Mouse (Mus musculus) embryo, embryonic 11 days (tissue): ENCODE measurements around the gene Hist2h3c1.
A peak's percentile ranks its signal among the peaks of the same experiment; 100 is the strongest.
"Not testable (repeated sequence)": the region's sequence is repeated elsewhere in the genome, so short reads cannot be mapped to it uniquely, and the experiment has no call there.

Experiments used
- DNase-seq: peaks from one replicate; pipeline ENCODE4 v3.0.0-alpha.2; 2015

Hist2h3c1 gene

GRCm38 (mm10) chr3:96260220-96260619 lies 13.7 kb downstream of the Hist2h3c1 start:
- DNase-seq, result no peak

- DNase-seq, result no peak
Observed at GRCm38 (mm10) chr3:96261623-96262022, 15.1 kb downstream of the Hist2h3c1 start.

GRCm38 (mm10) chr3:96262216-96262875 lies 15.9 kb downstream of the Hist2h3c1 start:
- peak; percentile 90 for DNase-seq

DNA sequence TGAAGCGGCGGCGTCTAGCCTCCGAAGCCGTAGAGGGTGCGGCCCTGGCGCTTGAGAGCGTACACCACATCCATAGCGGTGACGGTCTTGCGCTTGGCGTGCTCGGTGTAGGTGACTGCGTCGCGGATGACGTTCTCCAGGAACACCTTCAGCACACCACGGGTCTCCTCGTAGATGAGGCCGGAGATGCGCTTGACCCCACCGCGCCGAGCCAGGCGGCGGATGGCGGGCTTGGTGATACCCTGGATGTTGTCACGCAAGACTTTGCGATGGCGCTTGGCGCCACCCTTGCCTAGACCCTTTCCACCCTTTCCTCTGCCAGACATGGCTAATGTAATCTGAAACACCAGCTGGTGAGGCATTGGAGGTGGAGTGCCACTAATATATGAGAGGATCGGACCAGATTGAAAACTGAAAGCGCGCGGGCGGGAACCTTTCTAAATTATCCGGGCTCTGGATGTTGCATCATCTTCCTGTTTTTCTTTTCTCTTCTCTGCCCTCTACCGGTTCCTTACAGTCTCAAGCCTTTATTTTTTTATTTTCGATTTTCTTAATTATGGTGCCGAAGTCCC lies 16.6 kb downstream of the Hist2h3c1 start, which contains the start of gene Hist2h4:
Gene Hist2h4, minus strand, starts transcription at position 333 of the 572 bp plus-strand sequence.
- DNase-seq, result peak; percentile 95

DNA sequence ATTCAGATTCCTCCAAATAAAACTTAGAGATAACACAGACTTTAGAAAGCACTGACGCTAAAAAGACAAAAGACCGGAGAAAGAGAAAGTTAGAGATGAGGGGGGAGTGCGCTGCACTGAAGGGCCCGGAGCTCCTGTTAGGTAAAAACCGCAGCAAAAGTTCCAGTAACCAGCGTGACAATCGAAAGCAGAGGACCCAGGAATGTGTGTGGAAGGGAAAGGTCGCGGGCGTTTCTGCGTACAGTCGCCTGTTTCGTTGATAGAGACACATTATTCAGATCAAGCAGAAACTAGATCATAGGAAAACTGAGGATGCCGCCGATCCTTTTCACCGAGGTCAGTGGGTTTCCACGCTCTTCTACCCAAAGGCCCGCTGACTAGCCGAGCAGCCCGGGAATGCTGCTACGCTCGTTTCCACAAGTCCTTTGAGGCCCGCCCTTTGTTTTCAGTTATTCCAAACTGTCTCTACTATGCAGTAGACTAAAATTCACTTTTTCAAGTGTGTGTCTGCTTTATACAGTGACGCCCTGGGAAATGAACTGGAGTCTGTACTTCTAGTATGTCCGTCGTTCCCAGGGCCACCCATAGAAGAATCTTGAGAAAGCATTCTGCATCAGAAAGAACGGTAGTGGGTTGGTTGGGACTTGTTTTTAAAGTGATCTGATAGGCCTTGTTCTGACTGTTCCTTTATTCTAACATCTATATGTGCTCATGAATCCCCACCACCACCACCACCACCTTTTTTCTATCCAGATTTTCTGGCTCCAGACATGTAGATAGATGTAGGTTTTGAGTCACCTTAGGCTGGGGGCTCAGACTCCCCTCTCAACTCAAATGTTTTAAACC lies 17.3 kb downstream of the Hist2h3c1 start:
- peak; percentile 69 for DNase-seq

GRCm38 (mm10) chr3:96264404-96264949 lies 18.0 kb downstream of the Hist2h3c1 start:
- DNase-seq, result no peak

DNA sequence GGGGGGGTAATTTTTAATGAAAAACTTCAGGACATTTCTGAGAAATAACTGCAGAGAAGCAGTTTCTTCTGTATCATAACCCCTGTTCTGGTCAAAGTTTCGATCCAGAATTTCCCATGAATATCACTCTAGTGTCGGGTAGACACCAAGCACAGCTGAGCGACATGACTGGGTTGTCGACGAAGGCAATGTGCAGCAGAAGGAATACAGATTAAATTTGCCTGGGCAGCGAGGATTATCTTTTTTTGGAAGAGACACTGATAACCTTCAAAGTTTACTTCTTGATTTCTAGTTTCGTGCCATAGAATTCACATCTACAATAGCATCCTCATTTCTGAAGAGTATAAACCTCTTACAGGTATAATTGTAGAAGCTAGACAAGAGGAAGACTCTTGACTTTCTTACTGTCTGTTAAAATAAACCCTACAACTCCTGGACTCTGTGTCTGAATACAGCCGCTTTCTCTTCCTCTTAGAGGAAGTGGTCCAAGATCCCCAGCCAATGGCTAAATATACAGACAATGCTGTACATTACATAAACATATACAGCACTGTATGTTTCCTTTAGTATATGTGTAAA lies 19.7 kb downstream of the Hist2h3c1 start:
- no peak for DNase-seq

- DNase-seq, result no peak
Observed at GRCm38 (mm10) chr3:96267541-96267940, 21.1 kb downstream of the Hist2h3c1 start.

DNA sequence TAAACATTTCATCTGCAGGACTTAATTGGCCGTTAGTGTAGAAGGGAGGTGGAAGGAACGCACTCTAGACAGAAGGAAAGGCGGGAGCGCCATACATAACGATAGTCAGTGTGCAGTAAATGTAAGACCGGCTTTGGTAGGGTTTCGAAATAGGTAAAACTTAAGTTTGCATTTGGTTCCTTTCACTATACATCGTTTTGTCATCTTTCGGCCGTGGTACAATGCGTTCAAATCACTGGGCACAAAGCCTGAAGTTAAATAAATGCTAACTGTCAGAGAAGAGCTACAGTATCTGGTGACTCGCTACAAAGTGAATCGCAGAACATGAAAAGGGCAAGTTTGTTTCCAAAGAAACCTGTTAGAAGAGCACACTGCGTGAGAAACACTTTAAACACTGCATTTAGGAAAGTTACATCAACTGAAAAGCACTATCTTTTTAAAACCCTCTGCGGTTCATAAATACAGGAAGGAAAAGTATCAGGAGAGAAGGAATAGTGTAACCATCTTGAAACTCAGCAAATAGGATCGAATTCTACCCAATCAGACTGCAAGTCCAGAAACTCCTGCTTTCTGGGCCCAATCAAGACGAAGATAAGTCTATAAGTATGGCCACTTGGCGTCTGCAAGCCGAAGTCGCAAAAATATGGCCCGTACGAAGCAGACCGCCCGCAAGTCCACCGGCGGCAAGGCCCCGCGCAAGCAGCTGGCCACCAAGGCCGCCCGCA lies 21.7 kb downstream of the Hist2h3c1 start, which contains the start of gene Hist2h3b:
Gene Hist2h3b, plus strand, starts transcription at position 604 of the 725 bp plus-strand sequence.
- DNase-seq, result peak; percentile 91

GRCm38 (mm10) chr3:96268776-96269378 lies 22.4 kb downstream of the Hist2h3c1 start:
- DNase-seq, result not testable (repeated sequence)

DNA sequence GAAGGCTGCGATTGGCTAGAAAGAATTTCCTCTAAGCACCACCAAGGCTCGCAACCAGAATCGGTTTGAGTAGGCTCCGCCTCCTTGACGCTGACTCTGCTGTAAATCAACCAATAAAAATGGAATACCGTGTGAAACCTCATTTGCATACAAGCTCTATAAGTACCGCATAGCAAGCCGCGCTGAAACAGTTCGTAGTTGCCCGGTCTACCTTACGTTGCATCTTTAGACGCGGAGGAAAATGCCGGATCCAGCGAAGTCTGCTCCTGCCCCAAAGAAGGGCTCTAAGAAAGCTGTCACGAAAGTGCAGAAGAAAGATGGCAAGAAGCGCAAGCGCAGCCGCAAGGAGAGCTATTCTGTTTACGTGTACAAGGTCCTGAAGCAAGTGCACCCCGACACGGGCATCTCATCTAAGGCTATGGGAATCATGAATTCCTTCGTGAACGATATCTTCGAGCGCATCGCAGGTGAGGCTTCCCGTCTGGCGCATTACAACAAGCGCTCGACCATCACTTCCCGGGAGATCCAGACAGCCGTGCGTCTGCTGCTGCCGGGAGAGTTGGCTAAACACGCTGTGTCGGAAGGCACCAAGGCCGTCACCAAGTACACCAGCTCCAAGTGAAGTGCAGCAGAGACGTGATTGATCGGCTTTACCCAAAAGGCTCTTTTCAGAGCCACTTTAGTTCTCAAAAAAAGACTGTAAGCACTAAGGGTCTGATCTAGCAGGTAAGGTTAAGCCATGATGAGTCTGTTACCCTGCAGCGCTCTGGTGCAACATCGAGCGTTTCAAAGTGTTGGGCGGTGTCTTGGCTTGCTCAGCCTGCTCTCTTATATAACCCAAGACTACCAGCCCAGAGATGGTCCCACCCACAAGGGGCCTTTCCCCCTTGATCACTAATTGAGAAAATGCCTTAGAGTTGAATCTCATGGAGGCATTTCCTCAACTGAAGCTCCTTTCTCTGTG lies 23.3 kb downstream of the Hist2h3c1 start, which contains the start of gene Hist2h2bb:
Gene Hist2h2bb, plus strand, starts transcription at position 242 of the 964 bp plus-strand sequence.
- DNase-seq, result peak; percentile 98

- DNase-seq, result no peak
Observed at GRCm38 (mm10) chr3:96273591-96274465, 27.3 kb downstream of the Hist2h3c1 start.

DNA sequence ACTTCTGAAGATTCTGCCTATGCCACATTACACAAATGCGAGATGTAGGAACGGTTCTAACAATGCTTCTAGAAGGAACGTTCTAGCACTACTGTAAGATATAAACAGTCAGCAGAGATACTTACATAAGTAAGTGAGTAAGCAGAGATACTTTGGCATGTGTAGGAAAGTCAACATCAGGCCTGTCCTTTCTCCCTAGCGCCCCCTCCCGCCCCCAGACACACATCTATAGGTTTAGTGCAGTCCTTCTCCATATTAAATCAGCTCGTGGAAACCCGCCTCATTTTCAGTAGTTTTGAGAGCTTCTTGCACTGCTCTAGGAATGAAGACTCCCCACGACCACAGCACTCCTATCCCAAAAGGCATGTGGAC lies 30.9 kb downstream of the Hist2h3c1 start:
- peak; percentile 76 for DNase-seq

DNA sequence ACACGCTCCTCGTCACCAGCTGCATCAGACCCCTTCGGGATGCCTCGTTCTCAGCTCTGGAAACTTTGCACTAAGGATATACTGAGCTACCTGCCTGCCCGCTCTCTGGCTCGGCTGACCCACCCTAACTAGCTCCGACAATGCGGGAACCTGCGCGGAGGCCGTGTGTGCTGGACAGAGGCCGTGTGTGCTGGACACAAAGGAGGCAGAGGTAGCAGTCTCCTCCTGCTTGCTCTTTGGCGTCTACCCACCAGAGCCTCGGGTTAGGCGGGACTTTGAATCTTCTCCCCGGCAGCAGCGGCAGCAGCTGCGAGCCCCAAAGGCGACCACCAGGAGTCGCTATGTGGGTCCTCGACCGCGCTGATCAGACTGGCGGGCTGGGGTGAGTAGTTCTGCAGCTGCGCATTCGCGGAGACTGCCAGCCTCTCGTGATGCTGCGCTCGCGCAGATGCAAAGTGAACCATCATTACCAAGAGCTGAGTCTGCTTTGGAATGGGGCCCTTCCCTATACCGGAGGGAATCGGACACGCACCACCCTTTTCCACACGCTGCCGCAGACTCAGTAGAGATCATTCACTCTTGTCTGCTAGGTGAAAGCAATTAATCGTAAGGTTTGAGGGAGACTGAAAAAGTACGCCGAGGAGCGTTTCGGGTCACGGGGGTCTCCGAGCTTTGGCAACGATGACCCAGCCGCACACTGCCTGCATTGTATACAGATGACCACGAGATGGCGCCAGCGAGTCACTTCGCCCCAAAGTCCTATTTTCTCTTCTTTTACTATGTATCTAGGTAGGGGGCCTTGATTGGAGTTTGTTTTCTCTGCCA lies 31.5 kb downstream of the Hist2h3c1 start:
- DNase-seq, result peak; percentile 94

- no peak for DNase-seq
Observed at GRCm38 (mm10) chr3:96280660-96281059, 34.2 kb downstream of the Hist2h3c1 start.

DNA sequence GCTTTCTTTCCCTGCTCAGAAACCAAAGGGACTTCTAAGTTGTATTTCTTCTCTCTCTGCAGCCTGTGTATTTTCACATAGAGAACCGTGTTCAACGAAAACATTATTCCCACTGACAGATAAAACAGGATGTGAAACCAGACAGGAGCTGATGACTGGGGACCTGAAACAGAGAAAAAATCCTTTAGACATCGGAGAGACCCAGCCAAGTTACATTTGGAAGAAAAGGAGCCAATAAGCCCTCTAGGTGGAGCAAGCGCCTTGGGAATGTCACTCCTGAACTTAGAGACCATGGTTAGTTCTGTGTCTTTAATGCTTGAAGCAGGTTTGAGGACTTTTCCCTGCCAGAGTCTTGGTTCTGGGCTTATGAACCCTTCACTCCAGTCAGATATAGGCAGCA lies 38.0 kb downstream of the Hist2h3c1 start:
- peak; percentile 75 for DNase-seq

DNA sequence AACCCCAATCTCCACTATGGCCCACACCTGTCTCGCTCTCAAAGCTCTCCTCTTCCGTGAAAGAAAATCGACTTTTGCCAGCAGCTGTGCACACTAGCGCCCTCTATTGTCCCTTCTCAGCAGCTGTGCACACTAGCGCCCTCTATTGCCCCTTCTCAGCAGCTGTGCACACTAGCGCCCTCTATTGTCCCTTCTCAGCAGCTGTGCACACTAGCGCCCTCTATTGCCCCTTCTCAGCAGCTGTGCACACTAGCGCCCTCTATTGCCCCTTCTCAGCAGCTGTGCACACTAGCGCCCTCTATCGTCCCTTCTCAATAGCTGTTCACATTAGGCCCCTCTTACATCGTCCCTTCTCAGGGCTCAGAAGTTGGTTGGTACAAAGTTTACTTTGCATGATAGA lies 40.8 kb downstream of the Hist2h3c1 start:
- DNase-seq, result not testable (repeated sequence)

- DNase-seq, result no peak
Observed at GRCm38 (mm10) chr3:96289201-96289600, 42.7 kb downstream of the Hist2h3c1 start.
